In the genomic region with DNA sequence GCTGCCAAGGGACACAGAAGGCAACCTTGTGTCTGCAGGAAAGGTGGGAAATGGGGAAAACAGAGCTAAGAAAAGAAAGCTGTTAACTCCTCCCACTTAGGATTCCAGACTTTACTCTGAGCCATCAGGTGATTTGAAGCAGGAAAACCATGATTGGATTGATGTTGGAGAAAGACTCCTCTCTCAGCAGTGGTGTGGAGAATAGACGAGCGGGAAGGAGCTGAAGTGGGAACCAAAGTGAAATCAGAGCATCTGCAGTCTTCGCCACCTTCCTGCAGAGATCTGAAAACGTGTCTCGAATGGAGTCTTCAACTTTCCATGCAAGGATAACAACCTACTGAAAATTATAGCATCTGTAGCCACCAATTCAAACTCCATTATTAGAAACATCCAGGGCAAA, we compare ENCODE assay signal across 23 mouse cellular contexts.
DNase-seq lines count a peak whose midpoint lies in the region; ATAC-seq and TF ChIP-seq lines count a peak whose summit lies in the region.
"Had no signal": no experiment of that assay in that cellular context is flagged by ENCODE, and none has a peak within 500 bp of the region (broad histone marks: within the 10 kb centered on the region; RNA-seq: fewer than 3 reads in every experiment).

No protein-coding gene starts in this region.

- intact Hi-C loops in left cerebral cortex, adult 2 months (cut with DNase I) = no loop called here

- ATAC-seq in frontal cortex, adult (ENCODE audit: low TSS enrichment) = peak; percentile 59; the same call in 1 of the 2 replicates
- ATAC-seq: activated CD4-positive, CD25-positive, alpha-beta regulatory T cell, adult 4 months; CD4-positive, CD25-positive, alpha-beta regulatory T cell, adult 4 months; forebrain, embryonic 13.5 days; forebrain, embryonic 15.5 days; forebrain, postnatal 0 days; Patski had no signal

- H3K27ac ChIP-seq in left cerebral cortex, adult 2 months = no peak overlapping the region
- H3K27ac ChIP-seq: embryonic facial prominence, embryonic 10.5 days; embryonic facial prominence, embryonic 12.5 days; forebrain, embryonic 13.5 days; forebrain, embryonic 15.5 days had no signal

- no peak for TF ChIP-seq CTCF in left cerebral cortex, adult 2 months (IDR thresholded peaks at IDR 0.05)

- H3K4me3 ChIP-seq in left cerebral cortex, adult 2 months = no peak overlapping the region
- H3K4me3 ChIP-seq: embryonic facial prominence, embryonic 10.5 days; embryonic facial prominence, embryonic 12.5 days; forebrain, embryonic 13.5 days; forebrain, embryonic 15.5 days had no signal

- DNase-seq in frontal cortex, postnatal 10 days (ENCODE audit: low spot score in 2 of 2) = no peak
- DNase-seq in left cerebral cortex, adult 11 months (ENCODE audit: low spot score) = peak; percentile 10
- no peak for DNase-seq in left cerebral cortex, adult 2 months (ENCODE audit: extremely low spot score in 1 of 2, low spot score in 2 of 2)
- DNase-seq in brain, adult 2 months (ENCODE audit: low read depth, low spot score) = peak; percentile 53
- DNase-seq in cerebellum, adult 8-10 months = no peak
- DNase-seq: adrenal gland, adult 8-10 months; adrenal gland, postnatal 14 days; adrenal gland, postnatal 36 days; B cell, adult 2 months; cerebellum, adult 11 months; cerebellum, adult 18-20 months; cerebellum, adult 9-10 months; cerebellum, postnatal 10 days; cerebellum, postnatal 25 days; forebrain, postnatal 0 days had no signal

Comparison
In these comparisons a context has a peak if more than half of its experiments do, and no peak if none do; other contexts are left out.
1. DNase-seq: peak in left cerebral cortex, adult 11 months (single experiment) and brain, adult 2 months (single experiment); none in frontal cortex, postnatal 10 days (0 of 2), left cerebral cortex, adult 2 months (0 of 2) and cerebellum, adult 8-10 months (single experiment).